Mouse (Mus musculus) CH12.LX (cell line): Measurements from ENCODE around the gene Adamts3.

ENCODE experiments used
- BHLHE40 ChIP-seq: IDR thresholded peaks from 2 replicates; pipeline ENCODE4 v1.6.1; 2011; ENCODE audit warnings: mild to moderate bottlenecking, low read depth, low read length, improper control_type of control experiment
- CHD2 ChIP-seq: IDR thresholded peaks from 2 replicates; pipeline ENCODE4 v1.6.1; 2011; ENCODE audit warnings: low read length, improper control_type of control experiment
- CTCF ChIP-seq, 2 experiments: IDR thresholded peaks in 1 of 2; conservative IDR thresholded peaks in 1 of 2; 2 replicates each; pipeline ENCODE4 v1.5.1; 2011 to 2012; ENCODE audit warnings: low read depth in 2 of 2, low read length in 2 of 2, improper control_type of control experiment in 1 of 2, inconsistent platforms in 1 of 2, mild to moderate bottlenecking in 1 of 2, moderate library complexity in 1 of 2
- E2F4 ChIP-seq: IDR thresholded peaks from 2 replicates; pipeline ENCODE4 v1.6.1; 2011; ENCODE audit warnings: low read depth, low read length, improper control_type of control experiment; ENCODE audit not compliant: insufficient replicate concordance
- EP300 ChIP-seq: IDR thresholded peaks from 2 replicates; pipeline ENCODE4 v1.6.1; 2011; ENCODE audit warnings: low read length, improper control_type of control experiment
- ETS1 ChIP-seq: conservative IDR thresholded peaks from 2 replicates; pipeline ENCODE4 v1.6.1; 2012; ENCODE audit warnings: low read depth, mild to moderate bottlenecking, inconsistent platforms, low read length, improper control_type of control experiment, moderate library complexity
- MAX ChIP-seq: IDR thresholded peaks from 2 replicates; pipeline ENCODE4 v1.6.1; 2011; ENCODE audit warnings: low read length, improper control_type of control experiment
- MAZ ChIP-seq: IDR thresholded peaks from 2 replicates; pipeline ENCODE4 v1.6.1; 2012; ENCODE audit warnings: low read depth, mild to moderate bottlenecking, inconsistent platforms, low read length, improper control_type of control experiment, moderate library complexity
- MXI1 ChIP-seq: IDR thresholded peaks from 2 replicates; pipeline ENCODE4 v1.6.1; 2011; ENCODE audit warnings: mild to moderate bottlenecking, low read depth, low read length, improper control_type of control experiment
- NELFE ChIP-seq: IDR thresholded peaks from 2 replicates; pipeline ENCODE4 v1.6.1; 2011; ENCODE audit warnings: low read depth, low read length, improper control_type of control experiment
- POLR2A ChIP-seq: IDR thresholded peaks from 2 replicates; pipeline ENCODE4 v1.6.1; 2011; ENCODE audit warnings: low read depth, mild to moderate bottlenecking, improper control_type of control experiment, low read length
- RAD21 ChIP-seq: IDR thresholded peaks from 2 replicates; pipeline ENCODE4 v1.6.1; 2011; ENCODE audit warnings: low read depth, mild to moderate bottlenecking, low read length, improper control_type of control experiment, moderate library complexity
- USF1 ChIP-seq: IDR thresholded peaks from 2 replicates; pipeline ENCODE4 v1.6.1; 2014; ENCODE audit warnings: low read depth, mild to moderate bottlenecking, inconsistent platforms, low read length, improper control_type of control experiment

DNA sequence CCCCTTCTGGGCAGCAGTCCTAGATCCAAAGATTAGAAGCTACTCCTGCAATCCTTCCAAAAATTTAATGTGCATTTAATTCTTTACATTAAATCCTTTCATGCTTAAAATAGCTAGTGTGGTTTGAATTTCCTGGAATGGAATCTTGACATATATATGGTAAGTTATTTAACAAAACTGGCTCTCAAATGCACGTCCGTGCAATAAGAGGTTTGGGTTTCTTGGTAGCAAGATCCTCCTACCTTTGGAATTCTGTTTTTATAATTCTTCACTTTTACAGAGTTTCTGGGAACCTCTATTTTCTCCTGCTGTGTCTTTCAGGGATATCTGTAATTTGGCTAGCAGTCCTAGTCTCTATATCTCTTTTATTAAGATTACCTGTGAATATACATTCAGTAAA lies 148.4 kb downstream of the Adamts3 start:
- TF ChIP-seq EP300 (no peak), POLR2A (no peak), ETS1 (no peak), MAX (no peak), CTCF (conservative IDR thresholded peaks at IDR 0.05 in 1 of 2, IDR thresholded peaks at IDR 0.05 in 1 of 2; ENCODE audit: low read depth in 2 of 2, low read length in 2 of 2) (no peak), E2F4 (no peak), CHD2 (no peak), MAZ (no peak), RAD21 (no peak), MXI1 (no peak), NELFE (no peak), USF1 (no peak), BHLHE40 (no peak)
